10 mouse cellular contexts compared by ENCODE assay signal in the genomic region with DNA sequence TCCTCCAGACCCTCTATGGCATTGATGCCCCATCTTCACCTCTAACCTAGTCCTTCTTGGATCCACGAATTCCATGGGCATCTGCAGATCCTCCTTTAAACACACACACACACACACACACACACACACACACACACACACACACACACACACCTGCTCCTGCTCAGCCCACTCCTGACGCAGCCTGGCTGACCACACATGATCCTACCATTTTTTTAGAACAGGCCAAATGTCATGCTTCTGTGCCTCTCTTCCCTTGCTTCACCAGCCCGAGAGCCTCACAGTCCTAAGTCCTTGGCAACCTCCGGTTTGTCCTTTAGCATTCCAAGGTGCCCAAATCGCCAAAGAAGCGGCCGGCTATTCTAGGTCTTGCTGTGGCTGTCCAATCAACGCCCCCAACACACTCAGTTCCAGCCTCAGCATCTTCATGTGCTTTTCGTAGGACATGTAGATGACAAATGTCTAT. TPM values are rescaled to one million over a fixed set of nuclear protein-coding genes. Genes with fewer than 3 reads are reported as not detected.
DNase-seq lines count a peak whose midpoint lies in the region; ATAC-seq and TF ChIP-seq lines count a peak whose summit lies in the region.
"Had no signal": no experiment of that assay in that cellular context is flagged by ENCODE, and none has a peak within 500 bp of the region (broad histone marks: within the 10 kb centered on the region; RNA-seq: fewer than 3 reads in every experiment).

Gene Slc38a3 (minus strand): TSS at position 51 of the 466 bp plus-strand sequence.

- TF ChIP-seq POLR2A in liver, adult 2 months (IDR thresholded peaks at IDR 0.05; ENCODE audit: extremely low read depth, insufficient read depth, low read length), result no peak

- ATAC-seq in liver, embryonic 11.5 days (replicated peaks; ENCODE audit: low FRiP score), result no peak
- 0 out of 2 replicates have a peak, but pooled peaks have one; percentile 23 for ATAC-seq in kidney, postnatal 0 days (replicated peaks; ENCODE audit: low FRiP score, low read depth)
- ATAC-seq in midbrain, embryonic 15.5 days (replicated peaks), result no peak

- H3K79me2 ChIP-seq in liver, adult 2 months (ENCODE audit: control insufficient read depth, insufficient read depth, low read length), result peaks cover 25% of the 10 kb centered on the region

- H3K27ac ChIP-seq in liver, adult 2 months (replicated peaks; ENCODE audit: insufficient read depth, low read depth, low read length), result peak within 1 kb of the TSS; percentile 96
- no peak within 1 kb of the TSS for H3K27ac ChIP-seq in liver, embryonic 11.5 days (ENCODE audit: low read depth, low read length)
- peak within 1 kb of the TSS; percentile 31 for H3K27ac ChIP-seq in kidney, postnatal 0 days
- no peak within 1 kb of the TSS for H3K27ac ChIP-seq in midbrain, embryonic 15.5 days
- H3K27ac ChIP-seq: embryonic facial prominence, embryonic 13.5 days; lung, embryonic 15.5 days had no signal

- DNase-seq in liver, adult 2 months (ENCODE audit: extremely low read depth, low read depth, low spot score), result peak; percentile 65
- no peak for DNase-seq in liver, embryonic 11.5 days (ENCODE audit: low spot score)
- no peak for DNase-seq in gastrocnemius, postnatal 4 days (ENCODE audit: low spot score in 2 of 2)
- DNase-seq in kidney, postnatal 0 days (ENCODE audit: low spot score), result no peak
- DNase-seq in thymus, postnatal 14 days, result no peak
- no peak for DNase-seq in MN1 (ENCODE audit: low spot score)
- DNase-seq in lung, postnatal 36 days, result no peak

- no peak within 1 kb of the TSS for H3K4me2 ChIP-seq in liver, embryonic 11.5 days
- no peak within 1 kb of the TSS for H3K4me2 ChIP-seq in kidney, postnatal 0 days (ENCODE audit: low read length)
- H3K4me2 ChIP-seq in midbrain, embryonic 15.5 days, result no peak within 1 kb of the TSS
- H3K4me2 ChIP-seq: lung, embryonic 15.5 days had no signal

- TF ChIP-seq CTCF in liver, adult 2 months (IDR thresholded peaks at IDR 0.05; ENCODE audit: low read depth, low read length), result no peak
- no peak for TF ChIP-seq CTCF in kidney, postnatal 0 days (IDR thresholded peaks at IDR 0.05; ENCODE audit: low read depth)

- no peaks in the 10 kb centered on the region for H3K27me3 ChIP-seq in liver, adult 2 months (ENCODE audit: control insufficient read depth, insufficient read depth, low read length)
- peaks cover 61% of the 10 kb centered on the region for H3K27me3 ChIP-seq in liver, embryonic 11.5 days (replicated peaks; ENCODE audit: control insufficient read depth, insufficient read depth, low read length)
- H3K27me3 ChIP-seq in kidney, postnatal 0 days (ENCODE audit: insufficient read depth, low read length), result no peaks in the 10 kb centered on the region; the same call in 1 of the 2 replicates
- H3K27me3 ChIP-seq in midbrain, embryonic 15.5 days (replicated peaks), result peaks cover 27% of the 10 kb centered on the region

- H3K9me3 ChIP-seq in liver, embryonic 11.5 days (ENCODE audit: control insufficient read depth, low read length), result no peaks in the 10 kb centered on the region
- no peaks in the 10 kb centered on the region for H3K9me3 ChIP-seq in kidney, postnatal 0 days (replicated peaks; ENCODE audit: low read length)
- no peaks in the 10 kb centered on the region for H3K9me3 ChIP-seq in midbrain, embryonic 15.5 days
- H3K9me3 ChIP-seq: embryonic facial prominence, embryonic 13.5 days; lung, embryonic 15.5 days had no signal

- peaks cover 2% of the 10 kb centered on the region; the same call in 1 of the 2 replicates for H3K36me3 ChIP-seq in liver, adult 2 months (ENCODE audit: control insufficient read depth, insufficient read depth, low read length)
- no peaks in the 10 kb centered on the region for H3K36me3 ChIP-seq in liver, embryonic 11.5 days (ENCODE audit: control insufficient read depth, insufficient read depth, low read length)
- H3K36me3 ChIP-seq in kidney, postnatal 0 days (ENCODE audit: insufficient read depth, low read length), result no peaks in the 10 kb centered on the region
- no peaks in the 10 kb centered on the region for H3K36me3 ChIP-seq in midbrain, embryonic 15.5 days (replicated peaks)
- H3K36me3 ChIP-seq: embryonic facial prominence, embryonic 13.5 days; lung, embryonic 15.5 days had no signal

- H3K4me1 ChIP-seq in liver, adult 2 months (ENCODE audit: control insufficient read depth, insufficient read depth, low read length), result peaks cover 32% of the 10 kb centered on the region
- peaks cover 10% of the 10 kb centered on the region for H3K4me1 ChIP-seq in liver, embryonic 11.5 days (replicated peaks; ENCODE audit: control insufficient read depth, insufficient read depth, low read length)
- peaks cover 35% of the 10 kb centered on the region for H3K4me1 ChIP-seq in kidney, postnatal 0 days (replicated peaks; ENCODE audit: insufficient read depth, low read length)
- H3K4me1 ChIP-seq in midbrain, embryonic 15.5 days, result peaks cover 18% of the 10 kb centered on the region

- H3K9ac ChIP-seq in liver, adult 2 months (ENCODE audit: low read depth, low read length), result peak within 1 kb of the TSS; percentile 84
- no peak within 1 kb of the TSS for H3K9ac ChIP-seq in liver, embryonic 11.5 days (ENCODE audit: low read depth, low read length)
- H3K9ac ChIP-seq in kidney, postnatal 0 days (ENCODE audit: low read depth, low read length), result no peak within 1 kb of the TSS
- H3K9ac ChIP-seq in midbrain, embryonic 15.5 days, result no peak within 1 kb of the TSS
- H3K9ac ChIP-seq: lung, embryonic 15.5 days had no signal

- WGBS in liver, adult 2 months, result 61% methylated on average over 9 of the region's 9 CpGs
- WGBS in liver, embryonic 11.5 days, result 75% methylated on average over 9 of the region's 9 CpGs
- 72% methylated on average over 9 of the region's 9 CpGs for WGBS in kidney, postnatal 0 days
- 83% methylated on average over 9 of the region's 9 CpGs for WGBS in midbrain, embryonic 15.5 days

- no peak within 1 kb of the TSS; the same call in 1 of the 2 replicates for H3K4me3 ChIP-seq in liver, adult 2 months (ENCODE audit: insufficient read depth, low read depth, low read length)
- no peak within 1 kb of the TSS for H3K4me3 ChIP-seq in liver, embryonic 11.5 days (ENCODE audit: low read depth, low read length)
- H3K4me3 ChIP-seq in kidney, postnatal 0 days (replicated peaks; ENCODE audit: low read depth, low read length), result no peak within 1 kb of the TSS
- H3K4me3 ChIP-seq in midbrain, embryonic 15.5 days, result no peak within 1 kb of the TSS
- H3K4me3 ChIP-seq: embryonic facial prominence, embryonic 13.5 days; lung, embryonic 15.5 days had no signal

RNA-seq across cellular contexts. Expression of gene Slc38a3, which starts in this region (rescaled TPM):
- 982 and 1,378 TPM in 2 replicates for total RNA-seq in liver, adult 2 months (2014; rRNA removed)
- polyA plus RNA-seq in liver, adult 2 months (2012; rRNA removed), result 3,567 and 4,585 TPM in 2 replicates
- polyA plus RNA-seq in liver, embryonic 11.5 days (2014; fragmentation: Nextera tagmentation; extraction: Ambion mirVana), result 3.9 and 4.0 TPM in 2 replicates
- 10 to 100 TPM; 10.6 to 11.3 TPM for total RNA-seq in gastrocnemius, postnatal 4 days (2021)
- polyA plus RNA-seq in kidney, postnatal 0 days (2015; fragmentation: Nextera tagmentation; extraction: Ambion mirVana), result 12.9 and 14.7 TPM in 2 replicates
- polyA plus RNA-seq in midbrain, embryonic 15.5 days (2015; fragmentation: Nextera tagmentation; extraction: Ambion mirVana), result 31.8 and 40.4 TPM in 2 replicates

Comparison
In these comparisons a context has a peak if more than half of its experiments do, and no peak if none do; other contexts are left out.
1. RNA of gene Slc38a3 (total RNA-seq): 982 to 1,378 TPM in liver, adult 2 months; 10.6 to 11.3 TPM in gastrocnemius, postnatal 4 days; every median in the first group is over 10 times any median in the second.
2. RNA of gene Slc38a3 (polyA plus RNA-seq): 3,567 to 4,585 TPM in liver, adult 2 months; 31.8 to 40.4 TPM in midbrain, embryonic 15.5 days, 12.9 to 14.7 TPM in kidney, postnatal 0 days and 3.9 to 4.0 TPM in liver, embryonic 11.5 days; every median in the first group is over 10 times any median in the second.
3. H3K27ac ChIP-seq: peak in liver, adult 2 months (single experiment) and kidney, postnatal 0 days (single experiment); none in liver, embryonic 11.5 days (single experiment) and midbrain, embryonic 15.5 days (single experiment).